Mouse (Mus musculus): ENCODE data around the gene Sec31a.

Gene Sec31a

DNA sequence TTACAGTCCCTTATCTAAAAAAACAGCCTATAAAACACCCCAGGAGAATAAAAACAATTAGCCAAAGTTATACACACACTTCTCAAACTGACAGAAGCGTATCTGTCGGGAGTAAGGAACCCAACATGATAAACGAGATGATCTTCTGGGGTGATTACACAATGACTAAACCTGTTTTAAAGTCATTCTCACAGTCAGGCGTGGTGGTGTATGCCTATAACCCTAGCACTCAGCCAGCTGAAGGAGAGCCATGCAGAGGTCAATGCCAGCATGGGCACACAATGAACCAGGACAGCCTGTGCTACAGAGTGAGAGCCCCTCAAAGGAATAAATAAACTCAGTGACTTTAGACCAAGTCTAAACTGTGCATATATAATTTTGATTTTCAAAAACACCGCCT is 7.5 kb downstream of the Sec31a start:
- no peak for DNase-seq (ENCODE audit: low spot score)

DNA sequence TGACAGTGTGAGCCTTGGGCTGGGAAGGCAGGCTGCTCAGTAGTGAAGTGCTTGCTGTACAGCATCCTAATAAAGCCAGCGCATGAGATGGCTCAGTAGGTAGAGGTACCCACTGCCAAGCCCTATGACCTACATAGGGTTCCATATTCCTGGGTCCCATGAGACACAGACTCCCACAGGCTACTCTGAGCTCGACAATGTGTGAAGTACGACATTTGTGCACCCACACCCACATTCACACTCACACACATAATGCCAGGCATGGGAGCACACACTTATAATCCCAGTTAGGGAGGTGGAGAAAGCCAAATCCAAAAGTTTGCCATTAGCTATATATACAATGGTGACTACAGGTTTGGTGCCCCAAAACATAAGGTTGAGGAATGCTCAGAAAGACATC is 19.3 kb downstream of the Sec31a start:
- no peak for DNase-seq (ENCODE audit: low spot score)

DNA sequence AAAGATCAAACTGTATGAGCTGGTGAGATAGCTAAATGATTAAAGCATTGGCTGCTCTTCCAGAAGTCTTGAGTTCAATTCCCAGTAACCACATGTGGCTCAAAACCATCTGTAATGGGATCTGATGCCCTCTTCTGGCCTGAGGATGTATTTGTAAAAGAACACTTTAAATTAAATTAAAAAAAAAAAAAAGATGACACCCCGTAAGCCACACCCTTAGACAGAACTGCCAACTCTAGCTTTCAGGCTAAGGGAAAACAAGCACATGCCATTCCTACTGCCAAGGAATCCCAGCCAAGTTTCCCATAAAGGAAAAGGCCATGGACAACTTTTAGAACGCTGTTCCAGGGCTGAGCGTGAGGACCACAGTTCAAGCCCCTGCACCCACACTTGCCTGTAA is 22.4 kb downstream of the Sec31a start:
- no peak for DNase-seq (ENCODE audit: low spot score)

DNA sequence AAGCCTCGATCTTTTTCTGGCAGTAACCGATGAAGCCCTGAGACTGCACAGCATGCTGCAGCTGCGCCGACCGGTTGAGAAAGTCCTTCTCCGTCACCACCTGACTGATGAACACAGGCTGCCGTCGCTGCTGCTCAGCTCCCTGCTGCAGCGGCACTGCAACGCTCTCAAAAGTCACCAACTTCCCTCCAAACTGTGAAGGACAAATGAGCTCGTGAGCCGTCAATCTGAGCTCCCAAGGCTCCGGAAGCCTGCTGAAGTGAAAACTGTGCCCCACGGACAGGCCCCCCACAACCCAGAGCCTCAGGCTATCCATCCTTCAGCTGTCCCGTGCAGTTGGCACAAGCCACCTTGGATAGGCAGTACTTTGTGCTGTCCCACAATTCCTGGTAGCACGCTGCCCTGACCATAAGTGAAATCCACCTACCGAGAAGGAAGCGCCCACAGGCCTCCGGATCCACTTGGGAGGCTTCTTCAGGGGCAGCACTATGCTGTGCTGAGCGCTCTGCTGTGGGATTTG is 23.5 kb downstream of the Sec31a start:
- no peak for DNase-seq (ENCODE audit: low spot score)

DNA sequence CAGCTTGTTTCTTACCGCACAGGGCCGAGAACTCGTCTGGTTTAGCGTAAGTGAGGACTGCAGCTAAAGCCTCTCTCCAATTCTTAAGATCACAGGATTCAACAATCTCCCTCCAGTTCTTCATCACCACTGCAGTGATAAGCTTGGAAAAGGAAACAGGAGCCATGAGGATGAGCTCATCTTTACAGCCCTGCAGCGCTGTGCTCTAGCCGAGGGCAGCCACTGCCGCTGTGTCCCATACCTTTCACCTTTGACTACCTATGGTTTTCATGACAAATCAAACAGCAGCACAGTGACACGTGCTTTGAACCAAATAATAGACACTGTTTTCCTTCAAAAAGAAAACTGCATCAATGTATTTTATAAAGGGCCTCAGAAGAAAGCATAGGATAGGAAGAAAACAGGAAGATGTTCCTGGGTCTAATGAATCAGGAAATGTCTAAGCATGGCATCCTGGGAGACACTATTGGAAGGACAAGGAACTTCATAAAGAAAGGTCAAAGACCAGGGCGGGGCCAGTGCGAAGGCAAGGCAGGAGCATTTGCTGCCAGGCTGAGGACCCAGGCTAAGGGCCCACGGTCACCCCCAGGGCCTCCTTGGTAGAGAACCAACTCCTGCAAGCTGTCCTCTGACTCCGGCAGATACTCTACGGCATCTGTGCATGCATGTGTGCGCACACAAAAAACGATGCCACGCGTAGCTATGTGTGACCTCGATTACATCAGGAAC is 32.1 kb downstream of the Sec31a start:
- no peak for DNase-seq (ENCODE audit: low spot score)

DNA sequence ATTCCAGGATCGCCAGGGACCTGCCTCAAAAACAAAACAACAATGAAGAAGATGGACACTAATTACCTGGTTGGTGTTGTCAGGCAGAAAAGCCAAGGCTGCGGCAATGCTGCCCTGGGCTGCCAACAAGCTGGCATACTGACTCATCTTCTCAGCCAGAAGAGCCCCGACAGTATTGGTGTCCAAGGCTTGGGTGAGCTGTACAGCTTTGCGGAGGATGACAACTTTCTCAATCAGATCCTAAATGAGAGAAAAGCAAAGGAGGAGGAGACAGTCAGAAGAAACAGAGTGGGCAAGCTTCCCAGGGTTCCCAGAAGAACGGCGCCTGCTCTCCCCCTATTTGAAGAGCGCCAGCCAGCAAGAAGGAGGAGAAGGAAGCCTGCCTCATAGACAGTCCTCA is 34.9 kb downstream of the Sec31a start:
- no peak for DNase-seq (ENCODE audit: low spot score)

DNA sequence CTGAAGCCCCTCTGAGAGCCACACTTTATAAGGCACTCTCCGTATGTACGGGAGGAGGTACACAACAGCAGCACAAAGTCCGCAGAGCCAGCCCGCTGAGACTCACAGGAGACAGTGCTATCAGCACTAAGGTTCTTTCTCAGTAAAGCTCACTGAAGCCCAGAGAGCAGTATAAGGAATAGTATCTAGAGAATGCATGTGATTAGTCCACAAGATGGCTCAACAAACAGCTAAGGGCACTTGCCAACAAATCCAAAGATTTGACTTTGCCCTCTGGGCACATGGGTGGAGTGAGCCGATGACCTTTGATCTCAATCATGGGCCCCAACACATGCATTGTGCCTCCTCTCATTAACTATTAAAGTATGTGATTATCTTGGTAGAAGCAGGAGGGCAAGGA is 35.8 kb downstream of the Sec31a start:
- no peak for DNase-seq (ENCODE audit: low spot score)

DNA sequence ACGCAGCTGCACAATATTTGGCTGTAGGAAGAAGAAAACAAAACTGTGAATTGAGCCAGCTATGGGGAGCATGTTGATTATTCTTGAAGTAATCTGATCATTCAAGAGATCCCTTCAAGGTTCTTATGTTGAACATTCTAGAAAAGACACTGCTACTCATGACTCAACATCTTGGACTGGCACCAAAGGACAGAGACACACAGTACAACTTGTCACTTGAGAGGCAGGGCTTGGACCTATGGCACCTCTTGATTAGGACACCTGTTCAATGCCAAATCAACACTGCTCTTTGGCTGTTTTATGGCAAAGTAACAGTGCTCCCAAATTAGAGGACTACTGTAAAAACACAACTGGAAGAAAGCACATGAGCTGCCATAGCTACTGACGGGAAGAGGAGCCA is 37.1 kb downstream of the Sec31a start:
- DNase-seq (ENCODE audit: low spot score): no peak

DNA sequence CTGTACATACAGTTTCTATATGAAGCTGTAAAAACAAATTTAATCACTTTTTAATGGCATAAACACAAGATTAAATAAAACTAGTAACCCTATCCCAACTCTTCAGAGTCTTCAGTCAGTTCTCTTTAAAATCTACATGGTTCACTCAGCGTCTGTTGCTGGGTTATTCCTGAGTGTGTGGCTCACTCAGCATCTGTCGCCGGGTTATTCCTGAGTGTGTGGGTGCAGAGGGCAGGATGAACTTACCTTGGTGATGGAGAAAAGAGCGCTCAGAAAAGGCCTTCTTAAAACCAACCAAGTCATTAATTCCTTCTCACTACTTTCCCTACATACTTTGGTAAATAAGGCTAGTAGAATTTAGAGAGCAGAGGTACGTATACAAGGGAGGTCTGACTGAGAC is 37.8 kb downstream of the Sec31a start:
- DNase-seq (ENCODE audit: low spot score): no peak

DNA sequence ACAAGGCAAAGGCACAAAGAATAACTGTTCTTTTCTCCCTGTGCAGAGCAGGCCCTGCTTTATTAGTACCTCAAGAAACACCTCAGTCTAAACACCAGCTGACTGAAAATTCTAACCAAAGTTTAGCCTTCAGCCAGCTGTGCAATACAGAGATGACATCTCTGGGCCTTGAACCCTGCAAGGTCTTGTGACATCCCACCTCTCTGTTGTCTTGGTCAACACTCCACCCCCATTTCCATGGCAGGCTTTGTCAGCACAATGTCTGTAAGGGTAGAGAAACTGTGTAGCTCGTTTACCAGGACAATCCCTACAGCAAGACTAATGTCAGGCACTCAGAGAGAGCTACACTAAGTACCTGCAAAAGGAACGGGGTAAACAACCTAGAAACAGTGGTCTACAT is 38.7 kb downstream of the Sec31a start:
- no peak for DNase-seq (ENCODE audit: low spot score)

DNA sequence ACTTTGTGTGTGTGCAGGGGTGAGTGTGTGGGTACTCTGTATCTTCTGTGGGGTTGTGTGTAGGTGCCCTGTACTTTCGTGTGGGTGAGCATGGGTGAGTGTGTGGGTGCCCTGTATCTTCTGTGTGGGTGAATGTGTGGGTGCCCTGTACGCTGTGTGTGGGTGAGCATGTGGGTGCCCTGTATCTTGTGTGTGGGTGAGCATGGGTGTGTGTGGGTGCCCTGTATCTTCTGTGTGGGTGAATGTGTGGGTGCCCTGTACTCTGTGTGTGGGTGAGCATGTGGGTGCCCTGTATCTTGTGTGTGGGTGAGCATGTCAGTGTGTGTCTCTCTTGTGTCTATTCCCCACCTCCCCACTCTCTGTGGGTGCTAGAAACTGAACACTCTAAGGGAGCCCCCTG is 41.3 kb downstream of the Sec31a start:
- DNase-seq (ENCODE audit: low spot score): no peak

DNA sequence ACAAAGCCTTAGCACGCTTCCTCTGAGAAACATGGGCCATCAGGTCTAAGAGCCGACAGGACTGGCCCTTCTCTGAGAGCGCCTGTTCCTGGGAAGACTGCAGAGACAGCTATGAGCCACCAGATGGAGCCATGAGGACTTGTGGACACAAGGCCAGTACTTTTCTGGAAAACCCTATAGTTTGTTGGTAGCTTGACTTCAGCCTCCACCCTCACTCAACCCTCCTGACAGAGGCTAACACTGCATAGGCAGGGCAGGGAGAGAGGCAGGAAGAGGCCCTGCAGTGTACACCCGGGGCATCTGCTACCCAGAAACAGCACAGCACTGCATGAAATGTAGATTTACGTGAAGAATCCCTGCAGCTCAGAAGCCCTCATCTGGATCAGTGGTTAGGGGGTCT is 42.1 kb downstream of the Sec31a start:
- peak; percentile 21 for DNase-seq (ENCODE audit: low spot score)

DNA sequence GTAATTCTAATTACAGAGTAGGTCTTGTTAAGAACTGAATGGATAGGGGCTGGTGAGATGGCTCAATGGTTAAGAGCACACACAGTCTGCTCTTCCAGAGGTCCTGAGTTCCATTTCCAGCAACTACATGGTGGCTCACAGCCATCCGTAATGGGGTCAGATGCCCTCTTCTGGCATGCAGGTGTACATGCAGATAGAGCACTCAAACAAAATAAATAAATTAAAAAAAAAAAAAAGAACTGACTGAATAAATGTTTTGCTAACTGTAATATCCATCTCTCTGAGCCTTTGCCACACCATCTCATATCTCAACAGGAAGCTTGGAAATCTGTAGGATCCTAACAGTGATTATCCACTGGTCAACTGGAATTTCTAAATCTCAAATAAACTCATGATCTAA is 45.1 kb downstream of the Sec31a start:
- no peak for DNase-seq (ENCODE audit: low spot score)

DNA sequence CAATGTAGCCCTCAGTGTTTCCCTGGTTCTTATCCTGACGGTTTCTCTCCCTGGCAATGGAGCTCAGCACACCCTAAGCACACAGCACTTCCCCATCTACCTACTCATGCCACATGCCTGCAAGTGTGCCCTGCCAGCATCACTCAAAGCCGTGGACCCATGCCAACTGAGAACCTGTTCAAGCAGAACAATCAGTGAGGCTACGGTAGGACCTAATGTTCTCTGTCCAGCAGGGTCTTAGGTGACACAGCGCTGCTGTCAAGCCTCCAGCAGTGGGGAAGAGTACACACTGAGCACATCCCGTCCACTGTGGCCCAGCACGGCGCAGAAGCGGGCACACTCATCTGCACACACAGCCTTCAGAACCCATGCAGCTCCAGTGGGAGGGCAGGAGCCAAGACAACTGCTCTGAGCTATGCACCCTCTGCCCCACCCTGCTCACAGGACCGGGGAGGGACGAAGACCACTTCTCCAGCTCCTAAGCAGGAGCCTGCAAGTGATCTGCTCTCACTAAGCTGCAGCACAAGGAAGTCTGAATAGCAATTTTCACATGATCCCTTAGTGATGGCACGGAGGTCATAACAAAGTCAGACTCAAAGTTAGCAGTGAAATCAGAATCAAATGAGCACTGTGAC is 46.1 kb downstream of the Sec31a start:
- peak; percentile 71 for DNase-seq (ENCODE audit: low spot score)

DNA sequence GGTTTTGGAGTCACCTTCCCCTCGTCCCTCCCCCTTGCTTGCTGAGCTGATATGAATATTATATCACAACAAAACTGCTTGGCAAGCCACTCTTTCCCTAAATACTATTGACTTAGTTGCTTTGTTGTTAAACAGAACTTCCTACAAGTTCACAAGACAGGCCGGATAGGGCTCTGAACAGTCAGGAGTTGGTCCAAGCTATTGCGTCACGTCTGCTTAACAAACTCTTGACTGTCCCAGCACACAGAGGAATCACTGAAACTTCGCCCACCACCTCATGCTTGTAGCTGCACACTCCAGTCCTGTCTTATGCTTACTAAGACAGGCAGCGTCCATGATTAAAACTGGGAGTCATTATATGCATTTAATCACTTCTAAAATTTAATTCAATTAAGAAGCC is 46.9 kb downstream of the Sec31a start:
- DNase-seq (ENCODE audit: low spot score): no peak

DNA sequence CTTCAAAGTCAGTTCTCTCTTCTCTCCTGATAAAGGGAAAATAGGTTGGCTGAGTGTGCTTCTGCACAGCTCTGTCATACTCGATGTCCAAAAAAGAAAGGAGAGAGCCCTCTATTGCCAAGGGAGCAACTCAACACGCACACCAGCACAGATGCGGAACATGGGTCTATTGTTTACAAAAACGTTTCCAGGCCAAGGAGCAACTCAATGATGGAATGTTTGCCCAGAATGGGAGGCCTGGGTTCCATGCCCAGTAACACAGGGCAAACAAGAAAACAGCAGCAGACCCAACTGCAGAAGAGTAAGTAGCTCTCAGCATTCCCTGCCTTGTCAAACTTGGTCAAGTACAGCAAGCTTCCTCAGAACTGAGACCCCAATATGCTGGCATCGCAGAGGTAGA is 47.5 kb downstream of the Sec31a start:
- DNase-seq (ENCODE audit: low spot score): no peak

DNA sequence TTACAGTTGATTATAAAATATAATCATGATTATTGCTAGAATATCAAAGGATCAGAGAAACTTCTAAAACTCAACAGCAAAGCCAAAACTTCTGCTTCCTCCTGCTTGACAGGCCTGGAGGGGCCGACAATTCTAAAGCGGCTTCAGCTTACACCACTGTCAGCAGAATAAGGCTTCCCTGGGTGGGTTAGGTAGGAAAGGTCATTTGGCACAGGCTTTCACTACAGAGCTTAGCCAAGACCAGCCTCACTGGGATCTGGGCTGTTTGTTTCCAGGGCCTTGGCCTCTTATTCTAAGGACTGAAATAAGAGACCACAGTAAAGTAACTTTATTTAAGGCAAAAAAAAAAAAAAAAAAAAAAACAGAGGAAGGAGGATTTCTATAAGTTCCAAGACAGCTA is 49.0 kb downstream of the Sec31a start:
- DNase-seq (ENCODE audit: low spot score): no peak

DNA sequence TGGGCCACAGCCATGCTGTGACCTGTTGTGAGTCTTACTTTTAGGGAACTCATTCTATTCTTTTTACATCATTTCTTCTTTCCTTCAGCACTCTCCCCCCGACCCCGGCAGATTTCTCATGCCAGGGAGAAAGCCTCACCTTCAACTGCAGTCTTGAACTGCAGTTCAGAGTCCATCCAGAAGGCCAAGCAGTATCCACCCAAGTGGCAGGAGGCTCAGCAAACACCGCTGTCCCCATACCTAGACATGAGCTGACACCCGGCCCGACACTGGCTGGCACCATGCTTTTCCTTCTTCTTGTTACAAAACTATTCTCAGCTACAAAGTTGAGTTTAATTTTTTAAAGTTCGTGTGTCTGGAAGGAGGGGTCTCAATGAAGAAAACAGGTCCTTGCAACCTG is 55.7 kb downstream of the Sec31a start:
- no peak for DNase-seq (ENCODE audit: low spot score)

DNA sequence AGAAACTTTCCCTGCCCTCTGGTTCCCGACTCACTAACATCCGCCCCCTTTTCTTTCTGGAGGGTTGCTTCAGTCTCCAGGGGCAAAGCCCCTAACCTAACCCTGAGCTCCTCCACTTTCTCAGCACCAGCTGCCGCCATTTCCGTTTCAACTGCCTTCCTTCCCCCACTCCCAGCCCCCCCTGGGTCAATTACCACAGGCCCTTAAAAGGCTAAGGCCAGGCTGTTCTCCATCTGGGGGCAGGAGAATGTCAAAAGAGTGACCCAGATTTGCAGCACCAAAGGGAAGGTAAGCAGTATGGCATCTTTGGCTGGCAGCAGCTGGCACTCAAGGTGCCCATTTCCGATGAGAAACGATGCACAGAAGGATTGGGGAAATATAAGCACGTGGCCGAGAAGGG is 57.7 kb downstream of the Sec31a start:
- no peak for DNase-seq (ENCODE audit: low spot score)

DNA sequence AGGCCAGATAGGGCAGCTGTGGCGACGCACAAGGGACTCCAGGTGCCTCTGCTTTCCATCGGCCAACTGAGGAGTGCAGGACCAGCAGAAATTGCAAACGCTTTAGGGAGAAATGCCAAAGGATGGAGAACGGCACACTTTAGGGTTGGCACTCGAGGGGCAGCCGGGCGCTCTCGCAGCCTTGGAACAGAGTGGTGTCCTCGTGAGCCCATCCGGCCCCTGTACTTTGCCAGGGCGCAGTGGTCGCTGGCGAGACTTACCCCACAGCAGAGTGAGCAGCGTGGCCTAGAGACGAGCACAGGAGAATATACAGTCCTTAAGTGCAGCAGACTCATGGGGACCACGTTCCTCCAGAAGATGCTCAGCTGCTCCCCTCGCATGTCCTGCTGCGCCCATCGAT is 61.4 kb downstream of the Sec31a start:
- no peak for DNase-seq (ENCODE audit: low spot score)

DNA sequence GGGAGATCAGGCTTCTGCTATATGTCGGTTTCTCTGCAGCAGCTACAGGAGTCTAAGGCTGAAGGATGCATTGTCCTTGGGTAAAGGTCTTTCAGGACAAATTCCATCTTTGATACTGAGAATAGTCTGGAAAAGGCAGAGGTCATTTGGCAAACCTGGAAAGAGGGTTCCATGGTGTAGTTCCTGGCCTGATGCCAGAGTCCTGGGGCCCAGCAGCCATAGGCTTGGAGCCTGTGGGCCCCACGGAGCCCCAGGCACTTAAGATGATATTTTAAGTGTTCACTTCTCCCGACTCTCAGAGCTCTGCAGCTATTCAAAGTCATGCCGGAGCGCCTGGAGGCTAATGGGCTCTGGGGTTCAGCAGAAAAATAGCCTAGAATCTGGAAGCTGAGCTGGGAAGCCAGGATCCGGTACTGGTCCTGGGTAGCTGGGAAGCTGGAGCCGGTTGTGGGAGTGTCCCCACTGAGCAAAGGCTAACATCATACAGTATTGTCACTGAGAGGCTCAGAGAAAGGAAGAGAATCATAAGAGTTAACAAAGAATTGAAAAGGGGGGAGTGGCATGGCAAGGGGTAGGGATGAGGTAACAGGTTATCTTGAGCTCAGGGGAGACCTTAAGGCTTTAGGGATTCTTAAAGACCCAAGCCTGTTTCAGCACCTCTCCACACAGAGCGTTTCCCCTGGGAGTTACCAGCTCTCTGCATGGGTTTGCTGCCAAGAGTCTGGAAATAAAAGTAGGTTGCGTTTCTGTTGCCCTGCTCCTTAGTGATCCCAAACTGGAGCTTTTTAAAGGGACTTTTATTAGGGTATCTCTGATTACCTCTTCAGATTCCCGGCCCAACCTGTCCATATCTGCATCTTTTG is 62.8 kb downstream of the Sec31a start:
- DNase-seq (ENCODE audit: low spot score): no peak

DNA sequence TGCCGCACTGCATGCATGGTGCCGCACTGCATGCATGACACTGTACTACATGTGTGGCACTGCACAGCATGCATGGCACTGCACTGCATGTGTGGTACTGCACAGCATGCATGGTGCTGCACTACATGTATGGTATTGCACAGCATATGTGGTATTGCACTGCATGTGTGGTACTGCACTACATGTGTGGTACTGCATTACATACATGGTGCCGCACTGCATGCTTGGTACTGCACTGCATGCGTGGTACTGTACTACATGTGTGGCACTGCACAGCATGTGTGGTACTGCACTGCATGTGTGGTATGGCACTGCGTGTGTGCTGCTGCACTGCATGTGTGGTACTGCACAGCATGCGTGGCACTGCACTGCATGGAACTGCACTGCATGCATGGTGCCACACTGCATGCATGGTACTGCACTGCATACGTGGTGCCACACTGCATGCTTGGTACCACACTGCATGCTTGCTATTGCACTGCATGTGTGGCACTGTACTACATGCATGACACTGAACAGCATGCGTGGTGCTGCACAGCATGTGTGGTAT is 65.1 kb downstream of the Sec31a start:
- DNase-seq (ENCODE audit: low spot score): no peak

Measured in urinary bladder, postnatal 14 days (tissue).